Mouse (Mus musculus) cerebellum, adult 11 months (tissue): ENCODE data around the gene Gcn1l1.
"Not testable (repeated sequence)": the region's sequence is repeated elsewhere in the genome, so short reads cannot be mapped to it uniquely, and the experiment has no call there.

Experiments used
- DNase-seq: peaks from one replicate; pipeline ENCODE4 v3.0.0; 2022

Gene Gcn1l1

GRCm38 (mm10) chr5:115560336-115560905 is 4.6 kb upstream of the Gcn1l1 start:
- DNase-seq, result no peak

GRCm38 (mm10) chr5:115563771-115564585 is 1.1 kb upstream of the Gcn1l1 start:
- DNase-seq, result no peak

GRCm38 (mm10) chr5:115565403-115565802 is 349 bp downstream of the Gcn1l1 start:
- DNase-seq, result no peak

- no peak for DNase-seq
These were observed 3.6 kb downstream of the Gcn1l1 start for GRCm38 (mm10) chr5:115568681-115569080.

- no peak for DNase-seq
These were observed 4.3 kb downstream of the Gcn1l1 start for GRCm38 (mm10) chr5:115569308-115569707.

- no peak for DNase-seq
These were observed 4.7 kb downstream of the Gcn1l1 start for GRCm38 (mm10) chr5:115569721-115570120.

- no peak for DNase-seq
These were observed 6.0 kb downstream of the Gcn1l1 start for GRCm38 (mm10) chr5:115571086-115571485.

- no peak for DNase-seq
These were observed 7.9 kb downstream of the Gcn1l1 start for GRCm38 (mm10) chr5:115572679-115573535.

- DNase-seq, result no peak
These were observed 9.9 kb downstream of the Gcn1l1 start for GRCm38 (mm10) chr5:115574992-115575391.

- not testable (repeated sequence) for DNase-seq
These were observed 12.6 kb downstream of the Gcn1l1 start for GRCm38 (mm10) chr5:115577686-115578085.

- DNase-seq, result no peak
These were observed 13.9 kb downstream of the Gcn1l1 start for GRCm38 (mm10) chr5:115578922-115579321.

- DNase-seq, result no peak
These were observed 14.3 kb downstream of the Gcn1l1 start for GRCm38 (mm10) chr5:115579363-115579762.

GRCm38 (mm10) chr5:115580229-115581001 is 15.4 kb downstream of the Gcn1l1 start:
- DNase-seq, result no peak

GRCm38 (mm10) chr5:115581662-115582061 is 16.6 kb downstream of the Gcn1l1 start:
- no peak for DNase-seq

- no peak for DNase-seq
These were observed 20.6 kb downstream of the Gcn1l1 start for GRCm38 (mm10) chr5:115585616-115586015.

GRCm38 (mm10) chr5:115586166-115586565 is 21.1 kb downstream of the Gcn1l1 start:
- DNase-seq, result no peak

GRCm38 (mm10) chr5:115586780-115587179 is 21.7 kb downstream of the Gcn1l1 start:
- no peak for DNase-seq

GRCm38 (mm10) chr5:115591028-115591427 is 26.0 kb downstream of the Gcn1l1 start:
- no peak for DNase-seq

GRCm38 (mm10) chr5:115591506-115591905 is 26.5 kb downstream of the Gcn1l1 start:
- no peak for DNase-seq

GRCm38 (mm10) chr5:115603561-115603960 is 38.5 kb downstream of the Gcn1l1 start:
- DNase-seq, result no peak

- DNase-seq, result no peak
These were observed 46.5 kb downstream of the Gcn1l1 start for GRCm38 (mm10) chr5:115611566-115611965.

GRCm38 (mm10) chr5:115613332-115613731 is 48.3 kb downstream of the Gcn1l1 start:
- DNase-seq, result no peak

- no peak for DNase-seq
These were observed 49.9 kb downstream of the Gcn1l1 start for GRCm38 (mm10) chr5:115614948-115615347.
